Mouse (Mus musculus) heart, postnatal 10 days (tissue): Measurements from ENCODE around the gene Rnf207. TPM values are rescaled to one million over a fixed set of nuclear protein-coding genes. Genes with fewer than 3 reads are reported as not detected.

ENCODE experiments used
- DNase-seq, 2 experiments: peaks; one replicate each; pipeline ENCODE4 v3.0.0; 2021
- intact Hi-C: fragments of 180-260 bp; cut with DNase I; formaldehyde crosslinking; loops from one replicate; pipeline ENCODE4 v1.15.1; 2025
- total RNA-seq, 2 experiments: library from RNA; stranded (reverse); gene quantifications; 2 replicates each; pipeline ENCODE4 v1.2.3; 2021

The Rnf207 gene
- 100 to 1,000 TPM in 1 of 2 experiments, 10 to 100 TPM in 1; 95.9 to 112 TPM for total RNA-seq

GRCm38 (mm10) chr4:152318517-152319234 is at the start of gene Rnf207:
Gene Rnf207, minus strand, starts transcription at chr4:152318993.
- peak; percentile 80 to 84 for DNase-seq
- intact Hi-C loops = no loop called here

GRCm38 (mm10) chr4:152365228-152365627 is 46.4 kb upstream of the Rnf207 start:
- no peak for DNase-seq
- intact Hi-C loops = no loop called here

GRCm38 (mm10) chr4:152362180-152362579 is 43.4 kb upstream of the Rnf207 start:
- DNase-seq = no peak
- intact Hi-C loops = no loop called here

- intact Hi-C loops = no loop called here
- no peak for DNase-seq
These were observed 42.1 kb upstream of the Rnf207 start for GRCm38 (mm10) chr4:152360855-152361254.

GRCm38 (mm10) chr4:152359700-152360099 is 40.9 kb upstream of the Rnf207 start:
- intact Hi-C loops = no loop called here
- no peak for DNase-seq

GRCm38 (mm10) chr4:152355672-152356071 is 36.9 kb upstream of the Rnf207 start:
- no peak for DNase-seq
- intact Hi-C loops = no loop called here

- no peak for DNase-seq
- intact Hi-C loops = no loop called here
These were observed 35.3 kb upstream of the Rnf207 start for GRCm38 (mm10) chr4:152353886-152354637.

- peak in 1 of 2 experiments; percentile 31 for DNase-seq
- intact Hi-C loops = no loop called here
These were observed 32.9 kb upstream of the Rnf207 start for GRCm38 (mm10) chr4:152351422-152352305.

GRCm38 (mm10) chr4:152350722-152351421 is 32.1 kb upstream of the Rnf207 start:
- no peak for DNase-seq
- intact Hi-C loops = no loop called here

GRCm38 (mm10) chr4:152349837-152350381 is 31.1 kb upstream of the Rnf207 start:
- intact Hi-C loops = no loop called here
- DNase-seq = no peak

- peak; percentile 47 to 53 for DNase-seq
- intact Hi-C loops = no loop called here
These were observed 26.5 kb upstream of the Rnf207 start for GRCm38 (mm10) chr4:152345120-152345889.

- intact Hi-C loops = no loop called here
- DNase-seq = no peak
These were observed 25.9 kb upstream of the Rnf207 start for GRCm38 (mm10) chr4:152344651-152345050.

- DNase-seq = peak in 1 of 2 experiments; percentile 30
- intact Hi-C loops = no loop called here
These were observed 24.5 kb upstream of the Rnf207 start for GRCm38 (mm10) chr4:152343296-152343695.

- DNase-seq = no peak
- intact Hi-C loops = no loop called here
These were observed 21.9 kb upstream of the Rnf207 start for GRCm38 (mm10) chr4:152340584-152341284.

GRCm38 (mm10) chr4:152339293-152339790 is 20.5 kb upstream of the Rnf207 start:
- no peak for DNase-seq
- intact Hi-C loops = no loop called here

GRCm38 (mm10) chr4:152338419-152339292 is 19.9 kb upstream of the Rnf207 start, which contains the start of gene Chd5:
Gene Chd5, plus strand, starts transcription at chr4:152338651.
- intact Hi-C loops = no loop called here
- no peak for DNase-seq

- DNase-seq = no peak
- intact Hi-C loops = no loop called here
These were observed 19.0 kb upstream of the Rnf207 start for GRCm38 (mm10) chr4:152337772-152338171.
